Comparison of ENCODE assay signal across 9 mouse cellular contexts in genomic region chrX:69360238-69361054, GRCm38 (mm10). TPM values are rescaled to one million over a fixed set of nuclear protein-coding genes. Genes with fewer than 3 reads are reported as not detected.
DNase-seq lines count a peak whose midpoint lies in the region; ATAC-seq and TF ChIP-seq lines count a peak whose summit lies in the region.
"Had no signal": no experiment of that assay in that cellular context is flagged by ENCODE, and none has a peak within 500 bp of the region (broad histone marks: within the 10 kb centered on the region; RNA-seq: fewer than 3 reads in every experiment).

Gene Aff2 (plus strand): TSS chrX:69360294.

- TF ChIP-seq CTCF in lung, adult 2 months (IDR thresholded peaks at IDR 0.05; ENCODE audit: insufficient read depth, low read length): no peak

- H3K9ac ChIP-seq in embryonic facial prominence, embryonic 11.5 days (replicated peaks; ENCODE audit: low read length): peak within 1 kb of the TSS; percentile 65
- H3K9ac ChIP-seq in heart, embryonic 13.5 days: peak within 1 kb of the TSS; percentile 84
- no peak within 1 kb of the TSS for H3K9ac ChIP-seq in liver, embryonic 12.5 days
- peak within 1 kb of the TSS; percentile 65 for H3K9ac ChIP-seq in neural tube, embryonic 14.5 days (replicated peaks; ENCODE audit: low read depth, low read length)

- WGBS in lung, adult 2 months: 19% methylated on average over 79 of the region's 79 CpGs
- WGBS in embryonic facial prominence, embryonic 11.5 days: 12% methylated on average over 40 of the region's 79 CpGs
- 9% methylated on average over 57 of the region's 79 CpGs for WGBS in heart, embryonic 13.5 days
- WGBS in liver, embryonic 12.5 days (ENCODE audit: insufficient replicate concordance): 5% methylated on average over 28 of the region's 79 CpGs
- 9% methylated on average over 35 of the region's 79 CpGs for WGBS in neural tube, embryonic 14.5 days

- 0 out of 2 replicates have a peak, but pooled peaks cover 2% of the 10 kb centered on the region for H3K27me3 ChIP-seq in embryonic facial prominence, embryonic 11.5 days (ENCODE audit: control insufficient read depth, insufficient read depth, low read length)
- peaks cover 26% of the 10 kb centered on the region for H3K27me3 ChIP-seq in heart, embryonic 13.5 days (replicated peaks)
- peaks cover 43% of the 10 kb centered on the region for H3K27me3 ChIP-seq in liver, embryonic 12.5 days (replicated peaks)
- H3K27me3 ChIP-seq in neural tube, embryonic 14.5 days (ENCODE audit: control insufficient read depth, insufficient read depth, low read length): no peaks in the 10 kb centered on the region

- peak within 1 kb of the TSS; percentile 50 for H3K4me2 ChIP-seq in embryonic facial prominence, embryonic 11.5 days (ENCODE audit: low read depth, low read length)
- H3K4me2 ChIP-seq in heart, embryonic 13.5 days: peak within 1 kb of the TSS; percentile 68
- peak within 1 kb of the TSS; percentile 57 for H3K4me2 ChIP-seq in liver, embryonic 12.5 days
- H3K4me2 ChIP-seq in neural tube, embryonic 14.5 days (ENCODE audit: low read depth, low read length): peak within 1 kb of the TSS; percentile 52

- peak; percentile 88 for ATAC-seq in embryonic facial prominence, embryonic 11.5 days (replicated peaks; ENCODE audit: insufficient number of reproducible peaks, low FRiP score, low TSS enrichment, low read depth)
- ATAC-seq in heart, embryonic 13.5 days (ENCODE audit: extremely low read depth, insufficient number of reproducible peaks, low FRiP score, low TSS enrichment): no peak; the same call in 1 of the 2 replicates
- ATAC-seq in liver, embryonic 12.5 days: 0 out of 2 replicates have a peak, but pooled peaks have one; percentile 27
- ATAC-seq in neural tube, embryonic 14.5 days (ENCODE audit: low read depth): peak; percentile 96
- ATAC-seq in erythroid progenitor cell, adult 5-6 weeks (replicated peaks; ENCODE audit: low FRiP score, poor library complexity, severe bottlenecking): no peak

- H3K9me3 ChIP-seq in embryonic facial prominence, embryonic 11.5 days (replicated peaks; ENCODE audit: control insufficient read depth, low read length): no peaks in the 10 kb centered on the region
- no peaks in the 10 kb centered on the region for H3K9me3 ChIP-seq in heart, embryonic 13.5 days
- no peaks in the 10 kb centered on the region for H3K9me3 ChIP-seq in liver, embryonic 12.5 days (replicated peaks)
- no peaks in the 10 kb centered on the region for H3K9me3 ChIP-seq in neural tube, embryonic 14.5 days (ENCODE audit: control insufficient read depth, low read length)

- no peak for DNase-seq in lung, adult 2 months
- DNase-seq in lung, postnatal 25 days (ENCODE audit: low spot score): no peak
- DNase-seq in embryonic facial prominence, embryonic 11.5 days (ENCODE audit: low spot score): peak; percentile 57
- peak; percentile 36 for DNase-seq in kidney, postnatal 14 days

- H3K36me3 ChIP-seq in embryonic facial prominence, embryonic 11.5 days (replicated peaks; ENCODE audit: control insufficient read depth, insufficient read depth, low read depth, low read length): no peaks in the 10 kb centered on the region
- no peaks in the 10 kb centered on the region for H3K36me3 ChIP-seq in heart, embryonic 13.5 days
- no peaks in the 10 kb centered on the region for H3K36me3 ChIP-seq in liver, embryonic 12.5 days
- no peaks in the 10 kb centered on the region for H3K36me3 ChIP-seq in neural tube, embryonic 14.5 days (ENCODE audit: control insufficient read depth, insufficient read depth, low read length)

- H3K27ac ChIP-seq in embryonic facial prominence, embryonic 11.5 days (replicated peaks; ENCODE audit: low read depth, low read length): 0 out of 2 replicates have a peak within 1 kb of the TSS, but pooled peaks have one; percentile 28
- H3K27ac ChIP-seq in heart, embryonic 13.5 days (replicated peaks): peak within 1 kb of the TSS; percentile 68
- no peak within 1 kb of the TSS for H3K27ac ChIP-seq in liver, embryonic 12.5 days
- H3K27ac ChIP-seq in neural tube, embryonic 14.5 days (ENCODE audit: low read depth, low read length): peak within 1 kb of the TSS; percentile 64

- no peak for TF ChIP-seq POLR2A in lung, adult 2 months (IDR thresholded peaks at IDR 0.05; ENCODE audit: borderline replicate concordance, extremely low read depth, low read depth, low read length)

- H3K4me3 ChIP-seq in lung, adult 2 months (replicated peaks; ENCODE audit: extremely low read depth, low read depth, low read length): peak within 1 kb of the TSS; percentile 45
- H3K4me3 ChIP-seq in embryonic facial prominence, embryonic 11.5 days (ENCODE audit: low read depth, low read length): peak within 1 kb of the TSS; percentile 62
- H3K4me3 ChIP-seq in heart, embryonic 13.5 days: peak within 1 kb of the TSS; percentile 70
- peak within 1 kb of the TSS; percentile 52 for H3K4me3 ChIP-seq in liver, embryonic 12.5 days
- peak within 1 kb of the TSS; percentile 54 for H3K4me3 ChIP-seq in neural tube, embryonic 14.5 days (ENCODE audit: low read depth, low read length)

- no peaks in the 10 kb centered on the region for H3K4me1 ChIP-seq in lung, adult 2 months (ENCODE audit: control insufficient read depth, insufficient read depth, low read length)
- no peaks in the 10 kb centered on the region for H3K4me1 ChIP-seq in embryonic facial prominence, embryonic 11.5 days (ENCODE audit: control insufficient read depth, insufficient read depth, low read length)
- peaks cover 6% of the 10 kb centered on the region for H3K4me1 ChIP-seq in heart, embryonic 13.5 days
- no peaks in the 10 kb centered on the region for H3K4me1 ChIP-seq in liver, embryonic 12.5 days
- no peaks in the 10 kb centered on the region for H3K4me1 ChIP-seq in neural tube, embryonic 14.5 days (ENCODE audit: control insufficient read depth, insufficient read depth, low read length)

RNA-seq across cellular contexts. Expression of gene Aff2, which starts in this region (rescaled TPM):
- polyA plus RNA-seq in lung, adult 2 months (2012; rRNA removed): 0.79 and 1.3 TPM in 2 replicates
- polyA plus RNA-seq in embryonic facial prominence, embryonic 11.5 days (2014; fragmentation: Nextera tagmentation; extraction: Ambion mirVana): 8.9 and 10.3 TPM in 2 replicates
- 5.6 and 5.9 TPM in 2 replicates for polyA plus RNA-seq in heart, embryonic 13.5 days (2015; fragmentation: Nextera tagmentation; extraction: Ambion mirVana)
- 1.5 and 2.3 TPM in 2 replicates for polyA plus RNA-seq in liver, embryonic 12.5 days (2016; fragmentation: Nextera tagmentation; extraction: Ambion mirVana)
- 12.0 and 17.9 TPM in 2 replicates for polyA plus RNA-seq in neural tube, embryonic 14.5 days (2014; fragmentation: Nextera tagmentation; extraction: Ambion mirVana)
- total RNA-seq in erythroid progenitor cell, adult 5-6 weeks (2015; ENCODE audit: low replicate concordance): 2.1 TPM in 1 of 2 replicates, not detected in the other
- 0.15 TPM in 1 of 2 replicates, not detected in the other for total RNA-seq in erythroid progenitor cell, adult 5-6 weeks (2017; ENCODE audit: low replicate concordance)
- total RNA-seq: MEL had no signal

Comparison
In these comparisons a context has a peak if more than half of its experiments do, and no peak if none do; other contexts are left out.
1. DNase-seq: peak in embryonic facial prominence, embryonic 11.5 days (single experiment) and kidney, postnatal 14 days (single experiment); none in lung, adult 2 months (single experiment) and lung, postnatal 25 days (single experiment).
2. ATAC-seq: peak in embryonic facial prominence, embryonic 11.5 days (single experiment), liver, embryonic 12.5 days (single experiment) and neural tube, embryonic 14.5 days (single experiment); none in heart, embryonic 13.5 days (single experiment) and erythroid progenitor cell, adult 5-6 weeks (single experiment).
3. Peak in every context shown above with its lines, with median percentiles within 50 percentile points of each other: H3K4me3 ChIP-seq and H3K4me2 ChIP-seq.